ENCODE assay signal across 12 mouse cellular contexts in genomic region chr13:28811667-28812575, GRCm38 (mm10).
DNase-seq lines count a peak whose midpoint lies in the region; ATAC-seq and TF ChIP-seq lines count a peak whose summit lies in the region.
"Had no signal": no experiment of that assay in that cellular context is flagged by ENCODE, and none has a peak within 500 bp of the region (broad histone marks: within the 10 kb centered on the region; RNA-seq: fewer than 3 reads in every experiment).

No protein-coding gene starts in this region.

- intact Hi-C loops in gastrocnemius, adult 2 months (cut with DNase I): no loop called here

- peaks cover 13% of the 10 kb centered on the region for H3K4me1 ChIP-seq in limb, embryonic 11.5 days (ENCODE audit: control insufficient read depth, insufficient read depth, low read length)
- H3K4me1 ChIP-seq in limb, embryonic 10.5 days: peaks cover 40% of the 10 kb centered on the region
- H3K4me1 ChIP-seq in forebrain, embryonic 14.5 days (ENCODE audit: control insufficient read depth, insufficient read depth, low read length): peaks cover 43% of the 10 kb centered on the region
- peaks cover 15% of the 10 kb centered on the region; the same call in 1 of the 2 replicates for H3K4me1 ChIP-seq in limb, embryonic 15.5 days

- peak; percentile 57 for ATAC-seq in limb, embryonic 11.5 days (ENCODE audit: insufficient number of reproducible peaks, low FRiP score, low TSS enrichment, low read depth)
- ATAC-seq in forebrain, embryonic 14.5 days: peak; percentile 56
- ATAC-seq in limb, embryonic 15.5 days (ENCODE audit: insufficient number of reproducible peaks, low FRiP score, low TSS enrichment, low read depth): no peak

- H3K9ac ChIP-seq in limb, embryonic 11.5 days (ENCODE audit: low read length): no peak overlapping the region
- peak overlapping the region; percentile 26; the same call in 1 of the 2 replicates for H3K9ac ChIP-seq in forebrain, embryonic 14.5 days (ENCODE audit: low read length)
- H3K9ac ChIP-seq in limb, embryonic 15.5 days: no peak overlapping the region
- H3K9ac ChIP-seq: liver, embryonic 14.5 days had no signal

- H3K36me3 ChIP-seq in limb, embryonic 11.5 days (ENCODE audit: control insufficient read depth, insufficient read depth, low read length): no peaks in the 10 kb centered on the region
- H3K36me3 ChIP-seq in limb, embryonic 10.5 days: no peaks in the 10 kb centered on the region
- no peaks in the 10 kb centered on the region for H3K36me3 ChIP-seq in forebrain, embryonic 14.5 days (ENCODE audit: control insufficient read depth, insufficient read depth, low read length)
- H3K36me3 ChIP-seq in limb, embryonic 15.5 days: no peaks in the 10 kb centered on the region

- TF ChIP-seq CTCF in gastrocnemius, adult 2 months (IDR thresholded peaks at IDR 0.05): no peak

- DNase-seq in limb, embryonic 11.5 days (ENCODE audit: low spot score): no peak
- DNase-seq in limb, embryonic 10.5 days (ENCODE audit: low spot score): no peak
- peak; percentile 69 for DNase-seq in forebrain, embryonic 14.5 days (ENCODE audit: low spot score)
- DNase-seq in retina, embryonic 14.5 days (ENCODE audit: low spot score): peak; percentile 19
- no peak for DNase-seq in cerebellum, adult 11-12 months
- DNase-seq in layer of hippocampus, postnatal 14 days (ENCODE audit: low spot score in 2 of 2): no peak
- no peak for DNase-seq in gastrocnemius, adult 2 months
- DNase-seq: heart, adult 2 months; layer of hippocampus, adult 9-11 months had no signal

- 20% methylated on average over 12 of the region's 12 CpGs for WGBS in limb, embryonic 11.5 days
- WGBS in limb, embryonic 10.5 days: 24% methylated on average over 12 of the region's 12 CpGs
- whole genome bisulfite sequencing in forebrain, embryonic 14.5 days: 22% methylated on average over 12 of the region's 12 CpGs
- 38% methylated on average over 12 of the region's 12 CpGs for WGBS in limb, embryonic 15.5 days

- H3K4me3 ChIP-seq in limb, embryonic 11.5 days (ENCODE audit: low read depth, low read length): no peak overlapping the region
- no peak overlapping the region for H3K4me3 ChIP-seq in limb, embryonic 10.5 days
- H3K4me3 ChIP-seq in forebrain, embryonic 14.5 days (ENCODE audit: low read depth, low read length): no peak overlapping the region
- no peak overlapping the region for H3K4me3 ChIP-seq in limb, embryonic 15.5 days
- no peak overlapping the region for H3K4me3 ChIP-seq in gastrocnemius, adult 2 months
- H3K4me3 ChIP-seq: heart, adult 2 months; megakaryocyte, embryonic 14.5 days had no signal

- no peaks in the 10 kb centered on the region for H3K27me3 ChIP-seq in limb, embryonic 11.5 days (ENCODE audit: control insufficient read depth, insufficient read depth, low read length)
- H3K27me3 ChIP-seq in limb, embryonic 10.5 days (ENCODE audit: low read depth, poor library complexity, severe bottlenecking): no peaks in the 10 kb centered on the region
- no peaks in the 10 kb centered on the region for H3K27me3 ChIP-seq in forebrain, embryonic 14.5 days (replicated peaks; ENCODE audit: control insufficient read depth, insufficient read depth, low read length)
- H3K27me3 ChIP-seq in limb, embryonic 15.5 days: no peaks in the 10 kb centered on the region

- H3K4me2 ChIP-seq in limb, embryonic 11.5 days (ENCODE audit: low read depth, severe bottlenecking): no peak overlapping the region
- H3K4me2 ChIP-seq in forebrain, embryonic 14.5 days (ENCODE audit: low read length): peak overlapping the region; percentile 27
- H3K4me2 ChIP-seq in limb, embryonic 15.5 days: no peak overlapping the region

- H3K27ac ChIP-seq in limb, embryonic 11.5 days (replicated peaks; ENCODE audit: low read depth, low read length): no peak overlapping the region
- no peak overlapping the region for H3K27ac ChIP-seq in limb, embryonic 10.5 days
- peak overlapping the region; percentile 88 for H3K27ac ChIP-seq in forebrain, embryonic 14.5 days (ENCODE audit: low read depth, low read length)
- H3K27ac ChIP-seq in limb, embryonic 15.5 days: peak overlapping the region; percentile 17; the same call in 1 of the 2 replicates
- H3K27ac ChIP-seq in gastrocnemius, adult 2 months: no peak overlapping the region
- H3K27ac ChIP-seq: heart, adult 2 months; liver, embryonic 14.5 days had no signal

- no peaks in the 10 kb centered on the region for H3K9me3 ChIP-seq in limb, embryonic 11.5 days (ENCODE audit: control insufficient read depth, low read length)
- H3K9me3 ChIP-seq in limb, embryonic 10.5 days (replicated peaks): no peaks in the 10 kb centered on the region
- no peaks in the 10 kb centered on the region for H3K9me3 ChIP-seq in forebrain, embryonic 14.5 days (replicated peaks; ENCODE audit: control insufficient read depth, low read length)
- H3K9me3 ChIP-seq in limb, embryonic 15.5 days: no peaks in the 10 kb centered on the region

Comparison
In these comparisons a context has a peak if more than half of its experiments do, and no peak if none do; other contexts are left out.
1. H3K27ac ChIP-seq: peak in forebrain, embryonic 14.5 days (single experiment) and limb, embryonic 15.5 days (single experiment); none in limb, embryonic 11.5 days (single experiment), limb, embryonic 10.5 days (single experiment) and gastrocnemius, adult 2 months (single experiment).
2. DNase-seq: peak in forebrain, embryonic 14.5 days (single experiment) and retina, embryonic 14.5 days (single experiment); none in limb, embryonic 11.5 days (single experiment), limb, embryonic 10.5 days (single experiment), cerebellum, adult 11-12 months (single experiment), layer of hippocampus, postnatal 14 days (0 of 2) and gastrocnemius, adult 2 months (single experiment).